ENCODE assay signal across 26 mouse cellular contexts in the genomic region with DNA sequence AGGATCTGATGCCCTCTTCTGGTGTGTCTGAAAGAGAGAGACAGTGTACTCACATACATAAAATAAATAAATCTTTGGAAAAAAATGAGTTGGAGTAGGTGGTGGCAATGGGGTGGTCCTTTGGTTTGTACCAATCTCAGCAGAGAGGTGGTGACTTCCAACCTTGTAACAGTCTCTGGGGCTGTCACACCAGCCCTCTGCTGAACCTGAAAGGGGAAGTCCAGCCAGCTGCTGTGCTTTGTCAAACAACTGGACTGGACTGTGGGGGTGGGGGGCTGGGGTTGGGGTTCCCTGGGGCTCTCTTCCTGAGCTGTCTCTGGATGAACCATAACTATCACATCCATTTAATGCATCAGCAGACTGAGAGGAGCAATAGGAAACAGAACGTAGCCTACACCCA.
"Had no signal": no experiment of that assay in that cellular context is flagged by ENCODE, and none has a peak within 500 bp of the region (broad histone marks: within the 10 kb centered on the region; RNA-seq: fewer than 3 reads in every experiment).

No protein-coding gene starts in this region.

- H3K4me3 ChIP-seq: gastrocnemius, adult 2 months; heart, embryonic 10.5 days; heart, embryonic 13.5 days; heart, embryonic 15.5 days; hindbrain, embryonic 13.5 days; hindbrain, embryonic 15.5 days; layer of hippocampus, adult 2 months; limb, embryonic 13.5 days; limb, embryonic 15.5 days; liver, embryonic 12.5 days had no signal

- H3K9me3 ChIP-seq: heart, embryonic 10.5 days; heart, embryonic 15.5 days; hindbrain, embryonic 13.5 days; hindbrain, embryonic 15.5 days; limb, embryonic 15.5 days; liver, embryonic 12.5 days had no signal

- H3K4me2 ChIP-seq: heart, embryonic 13.5 days; heart, embryonic 15.5 days; hindbrain, embryonic 13.5 days; hindbrain, embryonic 15.5 days; limb, embryonic 13.5 days; limb, embryonic 15.5 days; liver, embryonic 12.5 days had no signal

- H3K27me3 ChIP-seq: heart, embryonic 13.5 days; heart, embryonic 15.5 days; hindbrain, embryonic 13.5 days; hindbrain, embryonic 15.5 days; limb, embryonic 13.5 days; limb, embryonic 15.5 days; liver, embryonic 12.5 days had no signal

- DNase-seq: gastrocnemius, adult 2 months; gastrocnemius, postnatal 10 days; gastrocnemius, postnatal 25 days; heart, adult 18-20 months; heart, postnatal 14 days; heart, postnatal 36 days; kidney, adult 11 months; kidney, adult 2 months; kidney, adult 9 months; kidney, postnatal 10 days; kidney, postnatal 25 days; kidney, postnatal 4 days; layer of hippocampus, postnatal 36 days; left cerebral cortex, postnatal 4 days had no signal

- H3K36me3 ChIP-seq: hindbrain, embryonic 15.5 days; limb, embryonic 13.5 days had no signal

- ATAC-seq: hindbrain, postnatal 0 days; intestine, embryonic 16.5 days; liver, embryonic 12.5 days had no signal

- H3K9ac ChIP-seq: heart, embryonic 13.5 days; heart, embryonic 15.5 days; hindbrain, embryonic 13.5 days; hindbrain, embryonic 15.5 days; limb, embryonic 13.5 days; limb, embryonic 15.5 days; liver, embryonic 12.5 days; liver, embryonic 14.5 days had no signal

- H3K4me1 ChIP-seq: heart, embryonic 10.5 days; heart, embryonic 15.5 days; hindbrain, embryonic 13.5 days; hindbrain, embryonic 15.5 days; liver, embryonic 12.5 days had no signal

- H3K27ac ChIP-seq: gastrocnemius, adult 2 months; heart, embryonic 10.5 days; heart, embryonic 13.5 days; heart, embryonic 15.5 days; hindbrain, embryonic 13.5 days; hindbrain, embryonic 15.5 days; hindbrain, postnatal 0 days; layer of hippocampus, adult 2 months; limb, embryonic 13.5 days; limb, embryonic 15.5 days; liver, embryonic 12.5 days; liver, embryonic 14.5 days had no signal
